Mouse (Mus musculus): ENCODE data around the gene Ulk4. TPM values are rescaled to one million over a fixed set of nuclear protein-coding genes. Genes with fewer than 3 reads are reported as not detected.

The Ulk4 gene
- polyA plus RNA-seq, 1 experiment from 2014 or later = 115 TPM

DNA sequence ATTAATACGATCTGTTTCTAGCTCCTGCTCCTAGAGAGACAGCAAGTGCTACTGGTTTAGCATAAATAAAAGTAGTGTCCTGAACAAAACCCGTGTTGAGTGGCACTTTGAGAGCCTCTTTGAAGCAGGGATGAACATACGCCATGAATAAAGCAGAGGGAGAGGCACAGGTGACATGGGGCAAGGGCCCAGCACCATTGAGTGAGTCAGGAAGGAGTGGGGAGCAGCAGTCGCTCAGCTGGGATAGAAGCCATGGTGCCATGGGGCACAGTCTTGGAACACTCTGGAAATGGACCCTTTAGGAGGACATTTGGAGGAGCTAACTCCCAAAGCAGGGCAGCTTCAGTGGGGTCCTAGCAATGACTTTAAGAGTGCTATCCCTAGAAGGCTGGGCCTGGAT is 238.6 kb downstream of the Ulk4 start:
- H3K27me3 ChIP-seq = no peaks in the 10 kb centered on the region
- H3K9me3 ChIP-seq = no peaks in the 10 kb centered on the region
- H3K36me3 ChIP-seq = no peaks in the 10 kb centered on the region
- H3K9ac ChIP-seq = no peak overlapping the region
- peaks cover 42% of the 10 kb centered on the region for H3K4me1 ChIP-seq (replicated peaks)
- H3K4me2 ChIP-seq = no peak overlapping the region
- 50% methylated on average over 4 of the region's 4 CpGs for WGBS
- peak; percentile 20; the same call in 1 of the 2 replicates for ATAC-seq (ENCODE audit: low read depth)
- H3K4me3 ChIP-seq = no peak overlapping the region
- H3K27ac ChIP-seq (replicated peaks) = peak overlapping the region; percentile 76

DNA sequence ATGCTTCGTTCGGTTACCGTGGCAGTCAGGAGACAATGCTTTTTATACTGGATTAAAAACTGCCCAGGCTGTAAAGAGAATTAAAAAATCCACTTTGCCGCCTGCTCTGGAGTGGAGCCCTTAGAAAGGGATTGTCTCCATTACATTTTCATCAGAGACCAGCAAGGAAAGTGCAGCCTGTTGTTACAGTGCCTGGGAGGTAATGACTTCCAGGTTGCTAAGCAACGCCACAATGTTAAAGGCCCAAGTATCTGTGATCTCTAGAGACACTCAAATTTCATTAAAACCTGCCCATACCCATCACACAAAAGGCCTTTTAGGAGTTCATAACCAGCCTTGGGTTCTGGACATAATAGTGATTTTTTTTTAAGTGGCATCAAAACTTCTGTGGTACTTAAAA is 239.0 kb downstream of the Ulk4 start:
- Histone ChIP-seq H3K36me3 (no peaks in the 10 kb centered on the region), H3K4me2 (no peak overlapping the region), H3K27ac (replicated peaks) (peak overlapping the region; percentile 76), H3K9ac (no peak overlapping the region), H3K27me3 (no peaks in the 10 kb centered on the region), H3K4me1 (replicated peaks) (peaks cover 42% of the 10 kb centered on the region), H3K9me3 (no peaks in the 10 kb centered on the region), H3K4me3 (no peak overlapping the region)
- whole genome bisulfite sequencing = 25% methylated on average over 5 of the region's 5 CpGs
- ATAC-seq (ENCODE audit: low read depth) = peak; percentile 77; the same call in 1 of the 2 replicates

DNA sequence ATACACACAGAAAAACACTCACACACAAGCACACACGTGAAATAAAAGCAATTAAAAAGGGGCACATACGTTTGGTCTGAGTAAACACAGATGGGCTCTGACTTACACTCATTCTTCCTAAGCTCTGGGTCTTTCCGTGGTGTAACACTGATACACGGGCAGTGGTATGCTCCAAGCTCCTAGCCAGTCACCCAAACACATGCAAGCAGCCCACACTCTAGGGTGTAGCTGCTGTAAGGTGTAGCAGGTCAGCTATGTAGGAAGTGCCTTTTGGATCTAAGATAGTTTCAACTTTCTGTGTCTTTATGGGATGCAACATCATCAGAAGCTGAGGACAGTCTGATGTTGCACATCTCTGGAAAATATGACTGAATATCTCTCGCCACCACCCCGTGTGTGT is 241.7 kb downstream of the Ulk4 start:
- Histone ChIP-seq H3K9ac (no peak overlapping the region), H3K27me3 (no peaks in the 10 kb centered on the region), H3K4me1 (replicated peaks) (peaks cover 54% of the 10 kb centered on the region), H3K4me3 (no peak overlapping the region), H3K9me3 (no peaks in the 10 kb centered on the region), H3K4me2 (no peak overlapping the region), H3K27ac (replicated peaks) (no peak overlapping the region), H3K36me3 (no peaks in the 10 kb centered on the region)
- WGBS = 72% methylated on average over 6 of the region's 6 CpGs
- ATAC-seq (ENCODE audit: low read depth) = no peak

DNA sequence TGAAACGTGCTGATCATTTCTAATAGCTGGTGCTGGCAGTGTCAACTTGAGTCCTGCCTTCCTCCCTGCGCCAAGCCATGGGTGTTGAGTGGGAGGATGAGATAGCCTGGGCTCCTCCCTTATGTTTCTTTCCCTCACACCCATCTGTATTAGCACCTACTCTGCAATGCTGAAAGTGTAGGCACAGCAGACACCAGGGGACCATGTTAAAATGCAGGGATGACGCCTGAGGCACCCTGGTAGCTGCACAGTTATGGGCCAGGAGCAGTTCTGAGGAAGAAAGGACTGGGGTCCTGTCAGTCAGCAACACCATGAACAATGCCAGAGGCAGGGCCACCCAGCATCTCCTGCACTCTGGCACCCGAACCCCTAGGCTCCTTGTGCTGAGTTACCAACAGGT is 243.4 kb downstream of the Ulk4 start:
- no peak overlapping the region for H3K27ac ChIP-seq (replicated peaks)
- peaks cover 47% of the 10 kb centered on the region for H3K4me1 ChIP-seq (replicated peaks)
- H3K9ac ChIP-seq = no peak overlapping the region
- no peaks in the 10 kb centered on the region for H3K36me3 ChIP-seq
- no peak overlapping the region for H3K4me3 ChIP-seq
- no peaks in the 10 kb centered on the region for H3K27me3 ChIP-seq
- ATAC-seq (ENCODE audit: low read depth) = no peak
- WGBS = 88% methylated on average over 4 of the region's 4 CpGs
- H3K4me2 ChIP-seq = no peak overlapping the region
- H3K9me3 ChIP-seq = no peaks in the 10 kb centered on the region

DNA sequence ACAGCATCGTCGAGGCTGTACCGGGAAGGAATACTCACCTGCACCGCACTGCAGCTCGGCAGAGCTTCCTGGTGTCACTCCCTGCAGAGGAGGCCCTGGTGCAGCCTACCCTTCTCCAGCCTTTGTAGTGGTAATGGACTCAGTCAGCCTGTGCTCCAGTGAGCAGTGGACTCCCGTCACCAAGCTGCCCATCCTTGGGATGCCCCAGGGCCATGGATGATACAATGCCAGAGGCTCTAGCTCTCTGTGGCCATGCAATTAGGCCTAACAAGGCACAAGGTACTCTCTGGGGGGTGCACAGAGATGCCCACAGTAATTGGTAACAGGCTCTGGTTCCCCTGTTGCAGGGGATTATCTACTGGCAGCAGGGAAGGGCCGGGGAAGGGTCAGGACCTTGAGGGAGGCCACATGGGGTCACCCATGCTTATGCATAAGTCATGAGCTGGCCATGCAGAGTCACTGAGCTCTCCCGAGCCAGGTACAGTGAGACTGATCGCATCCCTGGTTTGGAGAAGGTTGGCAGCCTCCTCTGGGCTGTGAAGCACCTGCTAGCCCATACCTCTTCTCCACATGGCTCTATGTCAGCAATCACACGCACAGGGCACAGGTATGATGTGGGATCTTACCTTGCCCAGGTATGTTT is 244.6 kb downstream of the Ulk4 start:
- ATAC-seq (ENCODE audit: low read depth) = peak; percentile 45; the same call in 1 of the 2 replicates
- no peaks in the 10 kb centered on the region for H3K36me3 ChIP-seq
- H3K27me3 ChIP-seq = no peaks in the 10 kb centered on the region
- no peak overlapping the region for H3K9ac ChIP-seq
- H3K4me2 ChIP-seq = no peak overlapping the region
- no peaks in the 10 kb centered on the region for H3K9me3 ChIP-seq
- WGBS = 51% methylated on average over 10 of the region's 10 CpGs
- no peak overlapping the region for H3K4me3 ChIP-seq
- no peak overlapping the region for H3K27ac ChIP-seq (replicated peaks)
- H3K4me1 ChIP-seq (replicated peaks) = peaks cover 35% of the 10 kb centered on the region

DNA sequence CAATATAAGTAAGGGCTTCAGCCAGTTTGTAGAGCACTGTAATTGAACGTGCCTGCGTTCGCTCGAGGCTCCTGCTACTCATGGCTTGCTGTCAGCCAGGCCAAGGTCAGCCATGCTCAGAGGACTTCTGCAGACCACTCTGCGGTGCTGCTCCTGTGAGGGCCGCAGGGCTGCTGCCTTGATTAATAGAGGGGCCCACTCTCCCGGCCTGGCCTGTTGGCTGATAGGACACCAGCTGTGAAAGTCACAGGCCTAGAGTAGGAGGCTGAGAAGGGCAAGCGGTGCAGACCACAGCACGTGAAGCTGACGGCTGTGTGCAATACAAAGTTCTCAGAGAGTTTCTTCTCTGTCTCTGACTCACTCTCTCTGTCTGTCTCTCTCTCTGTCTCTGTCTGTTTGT is 246.0 kb downstream of the Ulk4 start:
- Histone ChIP-seq H3K27ac (replicated peaks) (no peak overlapping the region), H3K27me3 (no peaks in the 10 kb centered on the region), H3K9ac (no peak overlapping the region), H3K36me3 (no peaks in the 10 kb centered on the region), H3K4me3 (no peak overlapping the region), H3K9me3 (no peaks in the 10 kb centered on the region), H3K4me1 (replicated peaks) (peaks cover 21% of the 10 kb centered on the region), H3K4me2 (no peak overlapping the region)
- ATAC-seq (ENCODE audit: low read depth) = no peak; the same call in 1 of the 2 replicates
- WGBS = 43% methylated on average over 10 of the region's 10 CpGs

DNA sequence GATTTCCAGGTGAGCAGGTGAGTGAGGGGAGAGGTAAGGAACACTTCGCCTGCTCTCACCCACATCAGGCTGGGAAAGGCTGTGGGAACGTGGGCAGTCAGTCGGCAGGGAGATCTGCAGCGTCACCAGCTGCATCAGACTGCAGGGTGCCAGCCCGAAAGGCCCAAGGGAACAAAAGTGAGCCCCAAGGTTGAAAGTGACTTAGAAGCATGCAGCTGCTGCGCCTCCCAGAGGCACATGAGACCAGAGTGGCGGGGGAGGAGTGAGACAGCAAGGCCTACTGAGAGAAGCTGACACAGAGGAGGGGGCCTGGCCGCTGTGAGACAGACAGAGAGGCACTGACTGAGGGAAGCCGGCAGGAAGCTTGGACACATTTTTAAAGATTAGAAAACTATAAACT is 247.2 kb downstream of the Ulk4 start:
- peaks cover 21% of the 10 kb centered on the region for H3K4me1 ChIP-seq (replicated peaks)
- H3K9me3 ChIP-seq = no peaks in the 10 kb centered on the region
- H3K4me2 ChIP-seq = no peak overlapping the region
- H3K36me3 ChIP-seq = no peaks in the 10 kb centered on the region
- no peaks in the 10 kb centered on the region for H3K27me3 ChIP-seq
- H3K9ac ChIP-seq = no peak overlapping the region
- WGBS = 38% methylated on average over 9 of the region's 9 CpGs
- H3K27ac ChIP-seq (replicated peaks) = no peak overlapping the region
- ATAC-seq (ENCODE audit: low read depth) = no peak
- H3K4me3 ChIP-seq = no peak overlapping the region

DNA sequence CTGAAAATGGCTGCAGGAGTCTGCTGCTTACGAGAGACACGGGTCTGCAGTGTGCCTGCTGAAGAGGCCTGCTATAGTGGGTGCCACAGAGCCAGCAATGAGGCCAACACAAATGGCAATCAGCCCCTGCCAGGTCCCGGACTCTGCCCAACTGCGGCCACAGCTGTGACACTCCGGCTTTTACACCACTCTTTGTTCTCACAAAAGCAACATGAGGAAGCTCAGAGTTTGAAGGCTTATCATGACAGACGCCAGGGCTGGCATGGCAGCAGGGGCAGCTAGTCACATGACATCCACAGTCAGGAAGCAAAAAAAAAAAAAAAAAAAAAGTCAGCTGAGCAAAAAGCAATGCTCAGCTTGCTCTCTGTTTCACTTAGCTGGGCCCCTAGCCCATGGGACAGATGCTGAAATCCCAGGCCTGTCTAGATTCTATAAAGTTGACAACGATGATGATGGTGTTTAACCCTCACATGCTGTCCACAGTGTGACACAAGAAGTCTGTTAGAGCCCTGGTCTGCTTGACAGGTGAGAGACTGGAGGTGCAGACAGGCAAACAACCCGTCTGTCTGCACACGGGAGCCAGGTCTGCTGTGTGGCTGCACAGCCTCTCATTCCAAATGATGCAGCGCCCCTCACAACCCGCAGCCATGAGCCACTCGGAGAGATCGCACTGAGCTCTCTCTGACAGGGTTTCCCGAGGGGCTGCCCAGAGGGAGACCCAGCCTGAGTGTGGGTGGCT is 253.3 kb downstream of the Ulk4 start:
- no peak overlapping the region for H3K4me2 ChIP-seq

DNA sequence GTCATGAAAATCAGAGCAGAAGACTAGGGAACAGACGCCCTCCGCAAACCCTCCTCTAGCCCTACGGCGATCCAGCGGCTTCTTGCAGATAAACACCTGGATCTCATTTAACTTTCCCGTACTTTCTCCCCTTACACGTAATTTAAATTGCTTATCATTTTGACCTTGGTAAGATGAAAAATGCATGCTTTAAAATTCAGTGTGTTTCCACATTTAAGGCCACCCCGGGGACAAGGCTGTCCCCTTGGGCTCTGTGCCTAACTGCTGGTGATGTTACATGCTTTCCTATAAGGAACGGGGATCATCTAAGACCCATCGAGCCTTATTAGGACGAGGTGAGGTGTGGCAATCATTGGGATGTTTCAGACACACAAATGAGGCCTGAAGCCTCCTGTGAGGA is 256.6 kb downstream of the Ulk4 start:
- no peaks in the 10 kb centered on the region for H3K27me3 ChIP-seq
- H3K4me2 ChIP-seq = no peak overlapping the region
- H3K36me3 ChIP-seq = no peaks in the 10 kb centered on the region
- no peak for ATAC-seq (ENCODE audit: low read depth)
- H3K4me3 ChIP-seq = no peak overlapping the region
- no peak overlapping the region for H3K27ac ChIP-seq (replicated peaks)
- no peaks in the 10 kb centered on the region for H3K9me3 ChIP-seq
- 78% methylated on average over 11 of the region's 11 CpGs for WGBS
- H3K9ac ChIP-seq = no peak overlapping the region
- H3K4me1 ChIP-seq (replicated peaks) = peaks cover 7% of the 10 kb centered on the region

More for the DNA sequence above, 253.3 kb downstream of the Ulk4 start:
- Histone ChIP-seq H3K9ac (no peak overlapping the region), H3K4me3 (no peak overlapping the region), H3K27me3 (no peaks in the 10 kb centered on the region), H3K27ac (replicated peaks) (no peak overlapping the region), H3K9me3 (no peaks in the 10 kb centered on the region), H3K4me1 (replicated peaks) (peaks cover 7% of the 10 kb centered on the region), H3K36me3 (no peaks in the 10 kb centered on the region)
- no peak for ATAC-seq (ENCODE audit: low read depth)
- 85% methylated on average over 14 of the region's 14 CpGs for whole genome bisulfite sequencing

DNA sequence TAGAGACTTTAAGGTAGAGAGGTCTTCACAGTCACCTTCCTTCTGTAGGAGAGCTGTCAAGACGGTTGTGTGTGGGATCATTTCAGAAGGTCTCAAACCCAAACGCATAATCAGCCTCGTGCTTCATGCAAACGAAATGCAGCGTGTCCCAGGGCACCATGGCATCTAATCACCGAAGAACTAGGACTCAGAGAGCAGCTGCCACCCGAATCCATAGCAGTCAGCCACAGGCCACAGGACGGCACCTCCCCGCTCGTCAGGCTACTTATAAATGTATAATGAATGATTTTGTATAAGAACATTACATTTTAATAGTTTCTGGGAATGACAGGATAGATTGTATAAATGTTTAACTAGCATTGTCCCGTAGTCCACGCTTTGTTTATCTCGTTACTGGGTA is 257.1 kb downstream of the Ulk4 start:
- H3K27ac ChIP-seq (replicated peaks) = no peak overlapping the region
- no peak overlapping the region for H3K4me3 ChIP-seq
- WGBS = 61% methylated on average over 13 of the region's 13 CpGs
- no peak for ATAC-seq (ENCODE audit: low read depth)
- peaks cover 7% of the 10 kb centered on the region for H3K4me1 ChIP-seq (replicated peaks)
- no peaks in the 10 kb centered on the region for H3K9me3 ChIP-seq
- H3K9ac ChIP-seq = no peak overlapping the region
- H3K36me3 ChIP-seq = no peaks in the 10 kb centered on the region
- no peak overlapping the region for H3K4me2 ChIP-seq
- H3K27me3 ChIP-seq = no peaks in the 10 kb centered on the region

DNA sequence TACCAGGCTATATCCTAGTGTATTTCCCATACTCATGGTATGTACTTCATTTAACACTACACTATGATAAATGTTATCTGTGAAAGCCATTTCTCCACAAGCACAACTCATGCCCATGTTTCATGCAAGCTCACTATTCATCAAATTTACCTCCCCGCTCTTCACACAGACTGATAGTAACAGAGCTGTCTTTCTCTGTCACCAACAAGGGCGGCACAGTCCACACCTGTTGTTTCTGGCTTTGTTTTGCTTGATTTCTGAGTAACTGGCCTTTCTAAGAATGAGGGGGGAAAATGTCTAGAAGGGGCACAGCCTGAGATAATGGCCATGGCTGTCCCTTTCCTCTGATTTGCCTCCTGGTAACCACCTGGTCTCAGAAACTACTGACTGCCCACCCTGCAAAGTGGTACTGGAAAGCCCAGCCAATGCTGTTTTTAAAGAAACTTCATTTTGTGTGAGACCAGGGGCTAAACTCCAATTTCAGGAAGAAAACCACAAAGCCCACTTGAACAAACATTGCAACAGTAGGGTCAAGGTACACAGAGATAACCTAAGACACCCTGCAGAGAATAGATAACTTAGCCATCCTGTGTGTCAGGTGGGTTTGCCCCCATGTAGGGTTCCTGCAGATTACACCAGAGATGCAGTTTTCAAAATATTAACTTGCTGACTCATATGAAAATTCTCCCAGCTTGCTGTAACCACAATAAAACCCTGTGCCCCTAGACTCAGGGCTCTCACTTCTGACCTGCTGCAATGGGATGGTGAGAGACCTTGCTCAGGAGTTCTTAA is 258.3 kb downstream of the Ulk4 start:
- Histone ChIP-seq H3K36me3 (no peaks in the 10 kb centered on the region), H3K9ac (no peak overlapping the region), H3K9me3 (no peaks in the 10 kb centered on the region), H3K27me3 (no peaks in the 10 kb centered on the region), H3K27ac (replicated peaks) (no peak overlapping the region), H3K4me2 (no peak overlapping the region), H3K4me1 (replicated peaks) (peaks cover 7% of the 10 kb centered on the region), H3K4me3 (no peak overlapping the region)
- 92% methylated on average over 2 of the region's 2 CpGs for WGBS
- ATAC-seq (ENCODE audit: low read depth) = no peak

DNA sequence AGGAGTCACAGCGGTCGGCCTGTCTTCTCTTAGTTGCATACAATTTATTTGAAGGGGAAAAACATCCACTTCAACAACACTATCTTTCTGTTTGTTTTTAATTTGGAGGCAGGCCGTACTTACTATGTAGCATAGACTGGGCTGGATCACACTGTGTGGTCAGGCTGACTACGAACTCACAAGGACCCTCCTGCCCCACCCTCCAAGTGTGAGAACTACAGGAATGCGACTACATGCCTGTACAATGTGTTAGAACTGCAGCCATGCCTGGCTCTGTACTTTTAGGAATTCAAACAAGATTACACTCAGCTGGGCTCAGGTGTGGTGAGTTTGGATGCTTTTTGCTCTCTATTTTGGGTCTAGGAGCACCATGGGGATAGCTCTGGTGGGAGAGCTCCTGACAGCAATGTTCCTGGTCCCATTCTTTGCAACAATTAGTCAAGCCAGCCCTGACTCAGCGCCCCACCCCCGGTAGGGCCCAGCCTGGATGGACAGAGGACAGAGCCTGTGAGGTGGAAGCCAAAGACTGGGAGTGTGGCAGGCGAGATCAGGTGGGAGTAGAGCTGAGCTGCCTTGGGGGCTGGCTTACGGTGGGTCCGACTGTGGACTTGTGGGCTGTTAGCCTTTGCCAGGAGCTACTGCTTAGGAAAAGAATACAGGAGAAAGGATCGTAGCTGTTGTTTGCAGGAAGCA is 261.0 kb downstream of the Ulk4 start:
- H3K27ac ChIP-seq (replicated peaks) = no peak overlapping the region
- H3K27me3 ChIP-seq = no peaks in the 10 kb centered on the region
- no peaks in the 10 kb centered on the region for H3K36me3 ChIP-seq
- no peak overlapping the region for H3K4me2 ChIP-seq
- H3K4me1 ChIP-seq (replicated peaks) = peaks cover 7% of the 10 kb centered on the region
- no peaks in the 10 kb centered on the region for H3K9me3 ChIP-seq
- H3K9ac ChIP-seq = no peak overlapping the region
- 65% methylated on average over 11 of the region's 11 CpGs for WGBS
- no peak for ATAC-seq (ENCODE audit: low read depth)
- H3K4me3 ChIP-seq = no peak overlapping the region

Measured in neural tube, embryonic 13.5 days (tissue).